Mouse (Mus musculus): ENCODE measurements around the gene Map4k5. TPM values are rescaled to one million over a fixed set of nuclear protein-coding genes. Genes with fewer than 3 reads are reported as not detected.

Map4k5 gene
- polyA plus RNA-seq, 2 experiments: 34.3 to 50.4 TPM

DNA sequence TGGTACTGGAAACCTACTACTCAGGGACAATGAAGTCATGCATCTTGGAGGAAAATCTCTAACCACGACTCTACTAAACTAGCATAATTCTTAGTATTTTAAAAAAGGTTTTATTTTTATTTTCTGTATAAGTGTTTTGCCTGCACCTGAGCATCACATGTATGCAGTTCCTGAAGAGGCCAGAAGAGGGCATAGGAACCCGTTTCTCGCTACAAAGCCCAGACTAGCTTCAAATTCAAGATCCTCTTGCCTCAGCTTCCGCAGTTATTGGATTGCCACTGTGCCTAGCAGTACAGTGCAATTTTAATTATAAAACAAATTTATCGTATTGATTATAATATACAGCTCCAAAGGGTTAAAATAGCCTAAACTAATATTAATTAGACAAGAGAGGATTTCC lies 31.0 kb upstream of the Map4k5 start:
- H3K9me3 ChIP-seq (ENCODE audit: control insufficient read depth, low read length): no peaks in the 10 kb centered on the region
- ATAC-seq (ENCODE audit: low FRiP score, low read depth): no peak
- TF ChIP-seq POLR2A (IDR thresholded peaks at IDR 0.05; ENCODE audit: borderline replicate concordance, extremely low read depth, insufficient read depth, insufficient read length): no peak
- DNase-seq (ENCODE audit: low spot score): no peak
- H3K27ac ChIP-seq (replicated peaks; ENCODE audit: low read depth, low read length): no peak overlapping the region
- H3K4me1 ChIP-seq (ENCODE audit: control insufficient read depth, insufficient read depth, low read length): no peaks in the 10 kb centered on the region
- H3K36me3 ChIP-seq (ENCODE audit: control insufficient read depth, insufficient read depth, low read length): no peaks in the 10 kb centered on the region
- H3K4me2 ChIP-seq (replicated peaks; ENCODE audit: low read depth, low read length, severe bottlenecking): no peak overlapping the region
- no peak overlapping the region for H3K4me3 ChIP-seq (replicated peaks; ENCODE audit: low read length)
- no peaks in the 10 kb centered on the region for H3K27me3 ChIP-seq (ENCODE audit: control insufficient read depth, insufficient read depth, low read length)
- H3K9ac ChIP-seq (ENCODE audit: low read depth, low read length, severe bottlenecking): no peak overlapping the region
- WGBS: 10% methylated on average over 5 of the region's 5 CpGs

- Histone ChIP-seq H3K9me3 (ENCODE audit: control insufficient read depth, low read length) (no peaks in the 10 kb centered on the region), H3K9ac (ENCODE audit: low read depth, low read length, severe bottlenecking) (no peak overlapping the region), H3K27ac (replicated peaks; ENCODE audit: low read depth, low read length) (no peak overlapping the region), H3K4me2 (replicated peaks; ENCODE audit: low read depth, low read length, severe bottlenecking) (no peak overlapping the region), H3K27me3 (ENCODE audit: control insufficient read depth, insufficient read depth, low read length) (no peaks in the 10 kb centered on the region), H3K36me3 (ENCODE audit: control insufficient read depth, insufficient read depth, low read length) (no peaks in the 10 kb centered on the region), H3K4me3 (replicated peaks; ENCODE audit: low read length) (no peak overlapping the region), H3K4me1 (ENCODE audit: control insufficient read depth, insufficient read depth, low read length) (no peaks in the 10 kb centered on the region)
- 72% methylated on average over 3 of the region's 3 CpGs for WGBS
- DNase-seq (ENCODE audit: low spot score): no peak
- no peak for ATAC-seq (ENCODE audit: low FRiP score, low read depth)
- TF ChIP-seq POLR2A (IDR thresholded peaks at IDR 0.05; ENCODE audit: borderline replicate concordance, extremely low read depth, insufficient read depth, insufficient read length): no peak
These were observed 30.6 kb upstream of the Map4k5 start for GRCm38 (mm10) chr12:69923603-69924002.

- WGBS: 78% methylated on average over 3 of the region's 3 CpGs
- no peak overlapping the region for H3K4me2 ChIP-seq (replicated peaks; ENCODE audit: low read depth, low read length, severe bottlenecking)
- H3K27me3 ChIP-seq (ENCODE audit: control insufficient read depth, insufficient read depth, low read length): no peaks in the 10 kb centered on the region
- H3K9ac ChIP-seq (ENCODE audit: low read depth, low read length, severe bottlenecking): no peak overlapping the region
- H3K4me1 ChIP-seq (ENCODE audit: control insufficient read depth, insufficient read depth, low read length): no peaks in the 10 kb centered on the region
- H3K36me3 ChIP-seq (ENCODE audit: control insufficient read depth, insufficient read depth, low read length): no peaks in the 10 kb centered on the region
- H3K9me3 ChIP-seq (ENCODE audit: control insufficient read depth, low read length): no peaks in the 10 kb centered on the region
- no peak overlapping the region for H3K4me3 ChIP-seq (replicated peaks; ENCODE audit: low read length)
- TF ChIP-seq POLR2A (IDR thresholded peaks at IDR 0.05; ENCODE audit: borderline replicate concordance, extremely low read depth, insufficient read depth, insufficient read length): no peak
- DNase-seq (ENCODE audit: low spot score) (no peak), ATAC-seq (ENCODE audit: low FRiP score, low read depth) (no peak)
- H3K27ac ChIP-seq (replicated peaks; ENCODE audit: low read depth, low read length): no peak overlapping the region
These were observed 30.1 kb upstream of the Map4k5 start for GRCm38 (mm10) chr12:69923128-69923527.

GRCm38 (mm10) chr12:69922099-69922498 lies 29.1 kb upstream of the Map4k5 start:
- no peak for TF ChIP-seq POLR2A (IDR thresholded peaks at IDR 0.05; ENCODE audit: borderline replicate concordance, extremely low read depth, insufficient read depth, insufficient read length)
- WGBS: 77% methylated on average over 1 of the region's 1 CpGs
- Histone ChIP-seq H3K4me2 (replicated peaks; ENCODE audit: low read depth, low read length, severe bottlenecking) (no peak overlapping the region), H3K4me3 (replicated peaks; ENCODE audit: low read length) (no peak overlapping the region), H3K9ac (ENCODE audit: low read depth, low read length, severe bottlenecking) (no peak overlapping the region), H3K36me3 (ENCODE audit: control insufficient read depth, insufficient read depth, low read length) (no peaks in the 10 kb centered on the region), H3K9me3 (ENCODE audit: control insufficient read depth, low read length) (no peaks in the 10 kb centered on the region), H3K4me1 (ENCODE audit: control insufficient read depth, insufficient read depth, low read length) (no peaks in the 10 kb centered on the region), H3K27ac (replicated peaks; ENCODE audit: low read depth, low read length) (no peak overlapping the region), H3K27me3 (ENCODE audit: control insufficient read depth, insufficient read depth, low read length) (no peaks in the 10 kb centered on the region)
- no peak for ATAC-seq (ENCODE audit: low FRiP score, low read depth)
- no peak for DNase-seq (ENCODE audit: low spot score)

GRCm38 (mm10) chr12:69917870-69918269 lies 24.9 kb upstream of the Map4k5 start:
- Histone ChIP-seq H3K4me1 (ENCODE audit: control insufficient read depth, insufficient read depth, low read length) (no peaks in the 10 kb centered on the region), H3K27ac (replicated peaks; ENCODE audit: low read depth, low read length) (no peak overlapping the region), H3K4me2 (replicated peaks; ENCODE audit: low read depth, low read length, severe bottlenecking) (no peak overlapping the region), H3K9ac (ENCODE audit: low read depth, low read length, severe bottlenecking) (no peak overlapping the region), H3K9me3 (ENCODE audit: control insufficient read depth, low read length) (no peaks in the 10 kb centered on the region), H3K27me3 (ENCODE audit: control insufficient read depth, insufficient read depth, low read length) (no peaks in the 10 kb centered on the region), H3K36me3 (ENCODE audit: control insufficient read depth, insufficient read depth, low read length) (no peaks in the 10 kb centered on the region), H3K4me3 (replicated peaks; ENCODE audit: low read length) (no peak overlapping the region)
- 79% methylated on average over 2 of the region's 2 CpGs for WGBS
- TF ChIP-seq POLR2A (IDR thresholded peaks at IDR 0.05; ENCODE audit: borderline replicate concordance, extremely low read depth, insufficient read depth, insufficient read length): no peak
- ATAC-seq (ENCODE audit: low FRiP score, low read depth) (no peak), DNase-seq (ENCODE audit: low spot score) (no peak)

- H3K27ac ChIP-seq (replicated peaks; ENCODE audit: low read depth, low read length): no peak overlapping the region
- H3K36me3 ChIP-seq (ENCODE audit: control insufficient read depth, insufficient read depth, low read length): no peaks in the 10 kb centered on the region
- TF ChIP-seq POLR2A (IDR thresholded peaks at IDR 0.05; ENCODE audit: borderline replicate concordance, extremely low read depth, insufficient read depth, insufficient read length): no peak
- H3K9ac ChIP-seq (ENCODE audit: low read depth, low read length, severe bottlenecking): no peak overlapping the region
- 80% methylated on average over 7 of the region's 7 CpGs for WGBS
- ATAC-seq (ENCODE audit: low FRiP score, low read depth): no peak
- no peaks in the 10 kb centered on the region for H3K9me3 ChIP-seq (ENCODE audit: control insufficient read depth, low read length)
- H3K4me1 ChIP-seq (ENCODE audit: control insufficient read depth, insufficient read depth, low read length): peaks cover 2% of the 10 kb centered on the region; the same call in 1 of the 2 replicates
- H3K4me3 ChIP-seq (replicated peaks; ENCODE audit: low read length): no peak overlapping the region
- no peak for DNase-seq (ENCODE audit: low spot score)
- no peaks in the 10 kb centered on the region for H3K27me3 ChIP-seq (ENCODE audit: control insufficient read depth, insufficient read depth, low read length)
- no peak overlapping the region for H3K4me2 ChIP-seq (replicated peaks; ENCODE audit: low read depth, low read length, severe bottlenecking)
These were observed 19.7 kb upstream of the Map4k5 start for GRCm38 (mm10) chr12:69912737-69913136.
